Mouse (Mus musculus) heart, postnatal 0 days (tissue): Measurements from ENCODE around the gene Asap2. TPM values are rescaled to one million over a fixed set of nuclear protein-coding genes. Genes with fewer than 3 reads are reported as not detected.

Experiments used
- ATAC-seq: fragments of 200-750 bp; cut with Nextera tagmentation; 2 replicates; pipeline ENCODE4 v1.8.0; 2017; ENCODE audit warnings: low read depth, moderate number of reproducible peaks, moderate library complexity; ENCODE audit not compliant: insufficient read depth
- DNase-seq: peaks from one replicate; pipeline ENCODE4 v3.0.0-alpha.2; 2016; ENCODE audit warnings: low spot score
- H3K27ac ChIP-seq: fragments of 300-500 bp; sonication (generic); 2 replicates; pipeline ENCODE4 v1.5.1; 2014; ENCODE audit warnings: low read depth, mild to moderate bottlenecking
- H3K27me3 ChIP-seq: fragments of 300-500 bp; sonication (generic); 2 replicates; pipeline ENCODE4 v1.6.1; 2014; ENCODE audit warnings: low read length, mixed read lengths; ENCODE audit not compliant: control insufficient read depth, insufficient read depth
- H3K36me3 ChIP-seq: fragments of 300-500 bp; sonication (generic); replicated peaks from 2 replicates; pipeline ENCODE4 v1.6.1; 2014; ENCODE audit warnings: low read length, mixed read lengths; ENCODE audit not compliant: control insufficient read depth, insufficient read depth
- H3K4me1 ChIP-seq: fragments of 300-500 bp; sonication (generic); 2 replicates; pipeline ENCODE4 v1.6.1; 2014; ENCODE audit warnings: antibody characterized with exemption; ENCODE audit not compliant: control insufficient read depth, insufficient read depth
- H3K4me2 ChIP-seq: fragments of 300-500 bp; sonication (generic); 2 replicates; pipeline ENCODE4 v1.6.1; 2014; ENCODE audit warnings: low read depth, mild to moderate bottlenecking, low read length, moderate library complexity
- H3K4me3 ChIP-seq: fragments of 300-500 bp; sonication (generic); 2 replicates; pipeline ENCODE4 v1.5.1; 2014; ENCODE audit warnings: low read depth, low read length
- H3K9ac ChIP-seq: fragments of 300-500 bp; sonication (generic); replicated peaks from 2 replicates; pipeline ENCODE4 v1.6.1; 2014; ENCODE audit warnings: low read depth, low read length, mixed read lengths
- H3K9me3 ChIP-seq: fragments of 300-500 bp; sonication (generic); replicated peaks from 2 replicates; pipeline ENCODE4 v1.6.1; 2016; ENCODE audit warnings: low read length; ENCODE audit not compliant: control insufficient read depth
- CTCF ChIP-seq: IDR thresholded peaks from 2 replicates; pipeline ENCODE4 v1.5.1; 2016; ENCODE audit warnings: antibody characterized with exemption, control low read depth, low read depth
- EP300 ChIP-seq: IDR thresholded peaks from 2 replicates; pipeline ENCODE4 v1.6.1; 2016; ENCODE audit warnings: antibody characterized with exemption, low read depth
- WGBS: fragments of 180-500 bp; shearing (Covaris S2); extraction: QIAGEN DNeasy Blood & Tissue Kit; methylation state at CpG from one replicate; pipeline ENCODE4 v1.1.7; 2014; 5-methylcytosine and 5-hydroxymethylcytosine counted together
- polyA plus RNA-seq: library from polyadenylated mRNA; unstranded; fragments of >200 nt; fragmentation: Nextera tagmentation; extraction: Ambion mirVana; gene quantifications from 2 replicates; pipeline ENCODE4 v1.2.1, GENCODE M21; 2015
- total RNA-seq: library from RNA; depleted of rRNA; stranded (reverse); fragments of >200 nt; gene quantifications from 2 replicates; pipeline ENCODE4 v1.2.3, GENCODE M21; 2014; ENCODE audit warnings: low replicate concordance

Gene Asap2
- total and polyA plus RNA-seq, 2 experiments from 2014 or later: 4.1 to 9.6 TPM

GRCm38 (mm10) chr12:21229076-21229918 is 239.0 kb downstream of the Asap2 start:
- TF ChIP-seq EP300 (no peak), CTCF (no peak)
- H3K4me1 ChIP-seq: peaks cover 23% of the 10 kb centered on the region
- no peaks in the 10 kb centered on the region for H3K9me3 ChIP-seq
- H3K27me3 ChIP-seq: no peaks in the 10 kb centered on the region
- H3K9ac ChIP-seq: no peak overlapping the region
- no peak overlapping the region for H3K27ac ChIP-seq
- H3K36me3 ChIP-seq: peaks cover 38% of the 10 kb centered on the region
- WGBS: 65% methylated on average over 17 of the region's 17 CpGs
- no peak overlapping the region for H3K4me3 ChIP-seq
- ATAC-seq: no peak
- H3K4me2 ChIP-seq: no peak overlapping the region
- no peak for DNase-seq

GRCm38 (mm10) chr12:21233727-21234126 is 243.5 kb downstream of the Asap2 start:
- WGBS: 87% methylated on average over 7 of the region's 7 CpGs
- no peak overlapping the region for H3K27ac ChIP-seq
- no peaks in the 10 kb centered on the region for H3K4me1 ChIP-seq
- no peaks in the 10 kb centered on the region for H3K9me3 ChIP-seq
- DNase-seq: no peak
- H3K9ac ChIP-seq: no peak overlapping the region
- H3K4me2 ChIP-seq: no peak overlapping the region
- peaks cover 53% of the 10 kb centered on the region for H3K36me3 ChIP-seq
- ATAC-seq: no peak
- no peak overlapping the region for H3K4me3 ChIP-seq
- H3K27me3 ChIP-seq: no peaks in the 10 kb centered on the region
- TF ChIP-seq EP300 (no peak), CTCF (no peak)

- H3K9ac ChIP-seq: no peak overlapping the region
- H3K9me3 ChIP-seq: no peaks in the 10 kb centered on the region
- H3K4me1 ChIP-seq: no peaks in the 10 kb centered on the region
- no peak overlapping the region for H3K4me3 ChIP-seq
- no peak for ATAC-seq
- WGBS: 78% methylated on average over 2 of the region's 2 CpGs
- H3K4me2 ChIP-seq: no peak overlapping the region
- no peak for TF ChIP-seq CTCF
- TF ChIP-seq EP300: no peak
- peaks cover 56% of the 10 kb centered on the region for H3K36me3 ChIP-seq
- no peaks in the 10 kb centered on the region for H3K27me3 ChIP-seq
- no peak overlapping the region for H3K27ac ChIP-seq
- DNase-seq: no peak
These were observed 244.3 kb downstream of the Asap2 start for GRCm38 (mm10) chr12:21234560-21234959.

- DNase-seq: no peak
- H3K4me1 ChIP-seq: no peaks in the 10 kb centered on the region
- no peak overlapping the region for H3K4me3 ChIP-seq
- peaks cover 42% of the 10 kb centered on the region for H3K36me3 ChIP-seq
- no peak overlapping the region for H3K9ac ChIP-seq
- TF ChIP-seq CTCF (no peak), EP300 (no peak)
- 82% methylated on average over 3 of the region's 3 CpGs for WGBS
- H3K27ac ChIP-seq: no peak overlapping the region
- H3K9me3 ChIP-seq: no peaks in the 10 kb centered on the region
- no peak for ATAC-seq
- no peaks in the 10 kb centered on the region for H3K27me3 ChIP-seq
- no peak overlapping the region for H3K4me2 ChIP-seq
These were observed 251.7 kb downstream of the Asap2 start for GRCm38 (mm10) chr12:21241965-21242364.

GRCm38 (mm10) chr12:21244375-21244960 is 254.2 kb downstream of the Asap2 start:
- WGBS: 93% methylated on average over 11 of the region's 11 CpGs

More at GRCm38 (mm10) chr12:21244375-21244960, 254.2 kb downstream of the Asap2 start:
- H3K4me2 ChIP-seq: no peak overlapping the region
- no peak for ATAC-seq
- no peak overlapping the region for H3K4me3 ChIP-seq
- no peak for TF ChIP-seq CTCF
- TF ChIP-seq EP300: no peak
- H3K27me3 ChIP-seq: no peaks in the 10 kb centered on the region
- H3K9ac ChIP-seq: no peak overlapping the region
- no peak overlapping the region for H3K27ac ChIP-seq
- H3K9me3 ChIP-seq: no peaks in the 10 kb centered on the region
- DNase-seq: no peak
- H3K4me1 ChIP-seq: no peaks in the 10 kb centered on the region
- H3K36me3 ChIP-seq: peaks cover 43% of the 10 kb centered on the region
